Mouse (Mus musculus): ENCODE measurements around the gene Nav1.

GRCm38 (mm10) chr1:135548750-135549149, 58.3 kb downstream of the Nav1 start:
- TF ChIP-seq CTCF (IDR thresholded peaks at IDR 0.05; ENCODE audit: insufficient read depth, low read depth, low read length) = no peak
- TF ChIP-seq POLR2A (IDR thresholded peaks at IDR 0.05; ENCODE audit: insufficient read depth, low read depth, low read length) = no peak
